Mouse (Mus musculus): ENCODE measurements at regions not wholly inside any gene's neighbourhood (a gene's known extent, or its start where the extent isn't known, plus 50 kb on each side); places are given as distances from the start of the nearest gene placed in this dataset.

DNA sequence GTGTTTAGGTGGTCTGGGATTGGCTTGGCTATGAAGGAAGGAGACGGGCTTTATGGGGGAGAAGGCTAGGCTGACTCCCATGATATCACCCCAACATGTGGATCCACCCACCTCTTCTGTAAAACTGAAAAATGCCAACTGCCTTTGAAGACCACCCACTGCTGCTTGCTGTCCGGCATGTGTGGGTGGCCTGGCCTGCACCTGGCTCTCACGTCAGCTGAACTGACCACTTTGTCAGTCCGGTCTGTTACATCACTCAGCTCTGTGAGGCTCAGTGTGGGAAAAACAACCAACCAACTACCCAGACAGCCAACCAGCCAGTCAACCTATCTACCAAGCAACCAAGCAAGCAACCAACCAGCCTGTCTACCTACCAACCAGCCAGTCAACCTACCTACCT lies 305.5 kb downstream of the Tbc1d1 start:
- no peak for DNase-seq (ENCODE audit: low read depth, low spot score)

DNA sequence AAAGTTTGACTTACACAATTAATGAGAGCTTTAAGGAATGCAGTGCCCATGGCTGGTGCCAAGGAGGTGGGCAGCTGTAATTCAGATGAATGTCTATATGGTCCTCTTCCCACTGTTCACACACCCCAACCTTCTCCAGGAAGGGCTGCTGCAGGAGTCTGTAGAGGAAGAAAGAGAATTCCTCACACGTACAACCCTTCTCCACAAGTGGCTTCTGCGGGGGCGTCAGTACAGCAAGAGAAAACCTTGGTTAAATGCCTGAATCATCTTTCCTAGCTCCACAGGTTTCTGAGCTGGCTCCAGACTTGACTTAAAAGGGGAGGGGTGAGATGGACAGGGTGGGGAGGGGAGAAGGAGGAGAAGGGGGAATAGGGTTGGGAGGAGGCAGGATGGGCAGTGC lies 306.3 kb downstream of the Tbc1d1 start:
- DNase-seq (ENCODE audit: low read depth, low spot score), result no peak

DNA sequence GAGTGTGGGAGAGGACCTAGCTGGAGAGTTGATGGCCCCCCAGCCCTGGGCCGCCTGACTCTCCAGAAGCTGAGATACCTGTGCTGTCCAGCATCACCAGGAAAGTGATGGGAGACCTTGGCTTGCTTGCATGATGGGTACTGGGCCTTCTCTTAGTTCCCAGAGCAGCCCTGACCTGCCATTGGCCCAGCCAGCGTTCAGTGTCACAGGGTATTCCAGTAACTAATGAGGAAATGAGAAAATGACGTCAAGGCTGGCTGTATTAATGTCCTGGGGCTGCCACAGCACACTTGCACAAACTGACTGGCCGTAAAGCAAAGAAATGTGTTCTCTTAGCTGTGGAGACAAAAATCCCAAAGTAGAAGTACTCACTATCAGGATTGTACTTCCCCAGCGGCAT lies 307.5 kb downstream of the Tbc1d1 start:
- DNase-seq (ENCODE audit: low read depth, low spot score), result no peak

DNA sequence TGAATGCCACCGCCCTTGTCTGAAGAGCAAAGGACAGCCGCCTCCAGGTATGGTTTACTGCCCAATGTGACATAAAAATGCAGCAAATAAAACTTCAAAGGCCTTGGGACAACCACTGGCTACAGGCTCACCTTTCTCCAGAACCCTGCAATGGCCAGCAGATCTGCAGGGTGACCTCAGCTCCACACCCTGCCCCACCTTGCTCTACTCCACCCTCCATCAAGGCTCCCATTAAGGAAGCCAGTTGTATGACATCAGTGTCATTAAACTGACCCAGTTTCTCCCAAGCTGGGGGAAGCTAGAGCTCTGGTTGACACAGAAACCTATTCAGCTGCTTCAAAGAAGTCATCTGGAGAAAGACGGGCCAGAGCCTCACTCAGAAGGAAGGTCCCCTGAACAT lies 310.2 kb downstream of the Tbc1d1 start:
- DNase-seq (ENCODE audit: low read depth, low spot score), result no peak

DNA sequence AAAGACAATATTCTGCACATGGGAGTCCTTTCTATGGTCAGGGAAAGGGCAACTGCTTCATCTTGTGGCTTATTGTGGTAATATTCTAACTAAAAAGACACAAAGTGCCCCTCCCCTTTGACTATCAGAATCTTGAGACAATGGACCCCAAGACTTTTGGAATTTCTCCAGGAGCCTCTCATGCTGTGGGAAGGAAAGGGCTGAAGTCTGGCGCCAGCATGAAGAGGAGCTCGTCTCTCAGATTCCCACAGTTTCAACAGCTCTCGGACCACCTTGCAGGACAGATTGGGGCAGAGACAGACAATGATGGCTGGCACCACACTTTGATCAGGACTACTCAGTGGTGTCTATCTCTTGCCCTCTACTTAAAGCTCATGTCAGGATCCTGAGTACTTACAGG lies 311.8 kb downstream of the Tbc1d1 start:
- DNase-seq (ENCODE audit: low read depth, low spot score), result no peak

DNA sequence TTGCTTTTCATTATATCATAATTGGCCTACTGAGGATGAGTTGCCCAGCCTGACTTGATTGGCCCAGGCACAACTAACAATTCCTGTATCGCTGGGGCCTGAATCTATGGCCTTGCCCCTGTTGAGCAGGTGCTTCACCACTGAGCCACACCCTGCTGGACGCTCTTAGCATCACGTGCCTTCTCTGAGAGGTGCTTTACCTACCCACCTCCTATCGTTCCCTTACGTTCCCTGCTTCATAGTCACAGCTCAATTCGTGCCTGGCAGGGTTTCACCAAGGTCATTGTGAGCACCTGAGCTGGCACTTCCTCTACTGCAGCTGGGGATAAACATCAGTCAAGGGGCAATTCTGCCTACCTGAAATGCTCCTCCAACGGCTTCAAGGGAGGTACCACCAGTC lies 312.2 kb downstream of the Tbc1d1 start:
- no peak for DNase-seq (ENCODE audit: low read depth, low spot score)

DNA sequence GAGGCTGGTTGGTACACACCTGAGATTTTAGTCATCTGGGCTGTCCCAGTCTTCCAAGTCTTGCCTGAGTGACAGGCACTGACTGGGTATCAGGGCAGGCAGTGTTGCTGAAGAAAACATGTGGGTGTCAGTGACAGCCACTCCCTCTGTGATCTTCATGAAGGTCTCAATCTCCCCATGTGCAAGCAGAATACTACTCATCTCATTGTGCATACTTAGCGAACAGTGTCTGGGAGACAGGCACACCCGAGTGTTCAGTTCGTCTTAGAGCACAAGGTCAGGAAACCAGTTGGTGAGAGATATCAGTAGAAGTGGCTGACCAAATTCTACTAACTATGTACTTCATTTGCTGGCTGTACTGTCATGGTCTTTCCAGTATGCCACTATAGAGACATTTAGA lies 315.9 kb downstream of the Tbc1d1 start:
- no peak for DNase-seq (ENCODE audit: low read depth, low spot score)

DNA sequence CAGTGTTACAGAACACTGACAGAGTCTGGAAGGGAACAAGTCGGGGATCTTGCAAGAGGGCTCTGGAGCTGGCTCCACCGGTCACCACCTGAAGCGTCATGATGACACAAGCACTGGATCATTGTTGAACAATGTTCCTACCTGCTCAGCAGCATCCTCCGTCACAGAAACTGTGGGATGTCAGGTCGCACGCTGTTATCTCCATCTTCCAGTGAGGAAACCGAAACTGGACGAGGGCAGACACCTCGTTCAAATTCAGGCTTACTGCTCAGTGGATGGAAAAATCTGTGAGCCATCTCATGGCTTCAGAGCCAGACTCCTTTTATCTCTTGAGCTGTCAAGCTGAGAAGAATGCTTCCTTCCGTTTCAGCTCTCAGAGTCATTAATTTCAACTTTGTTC lies 316.3 kb downstream of the Tbc1d1 start:
- no peak for DNase-seq (ENCODE audit: low read depth, low spot score)

DNA sequence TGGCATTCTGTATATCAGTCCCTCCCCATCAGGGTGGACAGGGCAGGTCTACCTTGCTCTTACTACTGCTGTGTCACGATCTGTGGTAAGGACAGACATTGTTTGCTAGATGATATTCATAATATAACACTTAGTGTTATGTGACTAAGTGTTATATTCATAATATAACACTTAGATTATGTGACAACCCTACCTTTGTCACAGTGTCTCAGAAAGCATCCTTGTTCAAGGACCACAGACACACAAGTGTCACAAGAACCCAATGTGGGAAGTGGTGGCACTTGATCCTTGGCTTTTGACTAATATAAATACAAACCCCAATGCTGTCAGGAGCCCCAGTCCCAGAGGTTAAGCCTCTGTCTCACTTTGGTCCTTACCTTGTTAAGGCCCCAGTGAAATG lies 318.8 kb downstream of the Tbc1d1 start:
- no peak for DNase-seq (ENCODE audit: low read depth, low spot score)

DNA sequence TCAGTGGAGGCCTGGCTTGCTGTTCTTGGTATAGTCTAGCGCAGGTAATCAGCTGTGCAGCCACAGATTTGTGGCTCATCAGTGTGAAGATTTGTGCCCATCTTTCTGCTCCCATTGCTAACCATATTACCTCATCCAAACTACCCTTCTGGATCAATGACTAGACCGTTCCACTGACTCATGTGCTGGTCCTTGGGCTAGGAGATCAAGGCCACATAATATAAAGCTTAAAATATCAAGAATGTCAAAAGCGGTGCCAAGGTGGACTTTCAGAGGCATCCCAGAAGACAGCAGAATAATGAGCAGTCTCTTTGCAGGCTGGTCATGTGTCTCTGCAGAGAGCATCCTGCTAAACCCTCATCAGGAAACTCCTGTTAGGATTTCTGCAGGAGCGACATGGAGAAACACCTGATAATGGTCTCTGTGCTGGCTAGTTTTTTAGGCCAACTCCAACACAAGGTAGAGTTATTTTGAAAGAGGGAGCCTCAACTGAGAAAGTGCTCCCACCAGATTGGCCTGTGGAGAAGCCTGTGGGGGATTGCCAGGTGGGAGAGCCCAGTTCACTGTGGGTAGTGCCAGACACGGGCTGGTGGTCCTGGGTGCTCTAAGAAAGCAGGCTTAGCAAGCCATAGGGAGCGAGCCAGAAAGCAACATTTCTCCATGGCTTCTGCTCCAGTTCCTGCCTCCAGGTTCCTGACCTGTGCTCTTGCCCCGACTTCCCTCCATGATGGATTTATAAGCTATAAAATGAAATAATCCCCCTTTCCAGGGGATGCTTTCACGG lies 319.8 kb downstream of the Tbc1d1 start:
- no peak for DNase-seq (ENCODE audit: low read depth, low spot score)

DNA sequence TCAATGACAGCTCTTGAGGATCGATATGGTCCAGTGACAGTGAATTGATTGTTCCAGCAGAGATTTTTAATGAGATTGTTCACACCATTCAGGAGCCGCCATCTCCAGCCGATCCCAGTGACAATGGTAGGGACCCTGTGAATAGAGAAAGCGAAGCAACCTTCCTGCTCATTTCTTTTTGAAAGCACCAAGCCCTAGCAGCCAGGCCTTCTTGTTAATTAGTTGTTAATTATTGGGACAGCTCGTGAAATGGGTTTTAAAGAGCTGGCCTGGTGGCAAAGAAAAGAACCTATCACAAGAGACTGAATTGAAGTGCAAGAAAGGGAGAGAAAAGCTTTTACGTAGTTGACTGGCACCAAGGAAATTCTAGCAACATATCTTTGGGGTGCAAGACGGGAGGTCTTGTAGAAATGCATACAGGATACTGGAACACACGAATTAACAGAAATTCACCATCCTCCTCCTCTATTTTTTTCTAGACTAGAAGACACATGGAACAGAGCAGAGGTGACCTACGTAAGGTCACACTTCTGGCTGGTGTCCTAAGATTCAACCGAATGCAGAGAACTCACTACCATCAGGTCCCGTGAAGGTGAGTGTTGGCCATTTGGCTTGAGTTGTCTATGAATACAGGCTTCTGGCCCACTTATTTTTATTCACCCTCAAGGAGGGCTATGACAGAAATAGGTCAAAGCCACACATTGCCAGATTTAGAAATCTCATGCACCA lies 320.7 kb downstream of the Tbc1d1 start:
- no peak for DNase-seq (ENCODE audit: low read depth, low spot score)

DNA sequence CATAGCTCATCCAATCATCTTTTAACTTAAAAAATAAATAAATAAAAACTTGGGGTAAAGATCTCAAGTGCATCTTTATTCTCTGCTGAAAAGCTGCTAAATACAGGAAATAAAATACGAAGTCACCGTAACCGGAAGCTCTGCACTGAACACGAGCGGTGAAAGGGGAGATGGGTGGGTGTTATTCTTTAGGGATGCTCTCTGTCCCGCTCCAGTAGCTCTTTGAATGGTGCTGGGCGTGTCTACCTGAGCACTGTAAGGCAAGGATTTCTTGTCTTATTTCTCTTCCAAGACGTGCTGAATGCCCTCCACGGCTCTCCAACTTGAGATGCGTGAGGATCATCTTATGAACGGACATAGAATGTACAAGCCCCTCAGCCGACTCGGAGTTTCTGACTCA lies 322.0 kb downstream of the Tbc1d1 start:
- DNase-seq (ENCODE audit: low read depth, low spot score), result no peak

DNA sequence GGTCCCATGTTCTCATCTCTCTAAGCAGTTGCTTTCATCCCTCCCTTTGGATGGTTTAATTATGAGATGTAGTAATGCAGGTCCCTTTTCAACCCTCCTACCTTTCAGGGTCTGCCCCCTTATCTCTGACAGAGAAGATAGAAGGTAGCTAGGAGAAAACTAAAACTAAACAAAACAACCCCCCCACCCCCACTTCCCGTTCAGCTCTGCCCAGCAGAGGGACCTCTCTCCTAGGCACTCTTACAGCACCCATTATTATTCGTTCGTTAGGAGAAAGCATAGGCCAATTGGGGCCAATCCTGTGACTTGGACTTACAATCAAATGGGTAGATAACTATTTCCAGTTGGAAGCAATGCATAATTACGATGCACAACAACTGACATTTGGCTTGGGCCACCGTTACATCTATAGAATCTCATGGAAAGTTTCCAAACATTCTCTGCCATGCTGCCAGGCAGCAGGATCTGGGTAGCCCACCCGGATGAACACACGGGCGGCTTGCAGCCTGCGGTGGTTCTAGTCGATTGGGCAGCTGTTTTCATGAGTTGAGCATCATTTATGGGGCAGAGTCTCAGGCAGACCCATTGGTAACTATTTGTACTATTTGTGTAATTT lies 322.6 kb downstream of the Tbc1d1 start:
- no peak for DNase-seq (ENCODE audit: low read depth, low spot score)

DNA sequence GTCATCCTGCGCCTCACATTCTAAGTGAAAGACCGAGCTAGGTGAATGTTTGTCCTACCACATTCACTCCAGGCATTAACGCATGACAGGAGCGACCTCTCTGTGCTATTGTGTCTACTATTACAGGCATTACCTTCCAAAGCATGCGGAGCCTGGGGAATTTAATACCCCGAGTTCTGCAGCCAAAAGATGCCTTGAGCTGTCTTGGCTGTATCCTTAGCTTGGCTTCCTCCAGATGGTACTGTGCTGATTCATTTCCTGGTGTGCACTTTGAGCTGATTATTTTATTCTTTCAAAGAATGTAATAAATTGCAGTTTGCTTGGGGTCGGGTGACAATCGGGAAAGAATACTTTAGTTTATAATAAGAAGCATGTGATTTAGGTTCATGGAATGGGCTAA lies 323.2 kb downstream of the Tbc1d1 start:
- no peak for DNase-seq (ENCODE audit: low read depth, low spot score)

DNA sequence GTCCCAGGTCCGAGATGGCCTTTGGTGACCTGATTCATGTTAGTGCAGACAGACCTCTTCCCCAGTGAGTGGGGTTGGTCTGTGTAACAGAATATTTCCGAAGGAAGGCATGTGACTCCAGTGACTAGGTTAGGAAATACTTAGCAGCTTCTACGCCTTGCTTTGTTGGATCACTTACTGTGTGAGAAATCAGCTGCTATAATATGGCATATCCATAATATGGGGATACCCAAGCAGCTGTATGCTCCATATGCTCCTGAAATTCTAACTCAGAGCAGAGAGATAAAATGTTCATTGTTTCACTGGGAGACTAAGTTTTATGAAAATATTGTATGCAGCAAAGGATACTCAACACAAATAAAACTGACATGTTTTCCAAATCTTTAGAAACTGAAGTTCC lies 318.1 kb upstream of the Klf3 start:
- DNase-seq (ENCODE audit: low read depth, low spot score), result no peak

DNA sequence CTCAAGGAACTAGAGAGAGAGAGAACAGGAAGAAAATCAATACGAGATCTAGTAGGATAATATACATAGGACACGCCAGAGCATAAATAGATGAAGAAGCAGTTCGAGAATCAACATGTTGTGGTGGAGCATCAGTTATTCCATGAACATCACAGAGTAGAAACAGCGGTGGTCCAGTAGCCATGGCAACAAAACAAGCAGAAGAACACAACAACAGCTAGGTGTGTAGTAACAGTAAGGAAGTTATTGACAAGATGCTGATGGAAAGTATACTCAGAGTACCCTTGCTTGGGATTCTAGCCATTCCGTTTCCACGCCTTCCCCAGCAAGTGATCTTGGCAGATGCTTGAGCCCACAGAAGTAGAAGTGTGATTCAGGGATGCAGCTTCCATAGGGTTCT lies 317.3 kb upstream of the Klf3 start:
- no peak for DNase-seq (ENCODE audit: low read depth, low spot score)

DNA sequence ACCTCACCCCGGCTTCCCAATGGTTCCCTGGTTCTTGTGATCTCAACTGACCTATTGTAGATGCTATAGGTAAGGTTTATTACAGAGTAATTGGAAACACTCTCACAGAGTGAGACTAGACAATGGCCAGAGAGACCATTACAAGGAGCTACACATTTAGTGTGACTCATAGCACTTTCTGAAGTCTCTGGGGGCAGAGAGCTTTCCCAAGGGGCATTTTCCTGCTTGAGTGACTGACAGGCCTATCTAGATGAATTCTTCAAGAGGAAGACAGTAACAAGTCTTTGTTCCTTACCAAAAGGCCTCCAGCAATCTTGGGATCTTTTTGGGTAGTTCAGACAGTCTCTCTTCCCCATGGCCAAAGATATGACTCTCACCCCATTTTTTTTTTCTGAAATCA lies 316.4 kb upstream of the Klf3 start:
- DNase-seq (ENCODE audit: low read depth, low spot score), result no peak

DNA sequence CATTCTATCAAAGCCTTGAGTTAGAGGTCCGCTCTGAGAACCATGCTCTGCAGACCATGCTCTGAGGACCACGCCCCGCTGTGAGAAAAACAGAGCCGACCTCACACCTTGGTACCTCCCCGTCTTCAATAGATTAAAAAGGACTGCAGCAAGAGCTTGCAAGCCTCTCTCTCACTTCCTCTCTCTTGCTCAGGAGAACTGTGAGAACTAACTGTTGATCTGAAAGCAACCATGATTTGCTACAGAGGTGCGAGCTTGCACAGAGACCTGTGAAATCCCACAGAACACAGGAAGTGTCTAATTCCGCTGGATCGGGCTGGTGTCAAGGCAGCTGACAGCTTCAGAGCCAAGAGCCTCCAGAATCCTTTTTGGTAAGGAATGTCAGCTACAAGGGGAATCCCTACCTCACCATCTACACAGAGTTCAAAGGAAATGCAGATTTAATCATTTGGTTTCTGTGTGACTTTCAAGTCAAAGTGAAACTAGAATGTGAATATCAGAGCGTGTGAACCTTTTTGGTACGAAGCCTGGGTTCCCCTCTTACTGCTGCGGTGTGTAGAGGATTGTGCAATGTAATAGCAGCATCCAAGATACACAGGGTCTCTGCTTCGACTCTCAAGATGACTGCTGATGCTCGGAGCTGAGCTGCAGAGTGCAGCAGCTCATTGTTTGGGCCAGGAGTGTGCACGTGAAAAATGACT lies 315.3 kb upstream of the Klf3 start:
- DNase-seq (ENCODE audit: low read depth, low spot score), result no peak

DNA sequence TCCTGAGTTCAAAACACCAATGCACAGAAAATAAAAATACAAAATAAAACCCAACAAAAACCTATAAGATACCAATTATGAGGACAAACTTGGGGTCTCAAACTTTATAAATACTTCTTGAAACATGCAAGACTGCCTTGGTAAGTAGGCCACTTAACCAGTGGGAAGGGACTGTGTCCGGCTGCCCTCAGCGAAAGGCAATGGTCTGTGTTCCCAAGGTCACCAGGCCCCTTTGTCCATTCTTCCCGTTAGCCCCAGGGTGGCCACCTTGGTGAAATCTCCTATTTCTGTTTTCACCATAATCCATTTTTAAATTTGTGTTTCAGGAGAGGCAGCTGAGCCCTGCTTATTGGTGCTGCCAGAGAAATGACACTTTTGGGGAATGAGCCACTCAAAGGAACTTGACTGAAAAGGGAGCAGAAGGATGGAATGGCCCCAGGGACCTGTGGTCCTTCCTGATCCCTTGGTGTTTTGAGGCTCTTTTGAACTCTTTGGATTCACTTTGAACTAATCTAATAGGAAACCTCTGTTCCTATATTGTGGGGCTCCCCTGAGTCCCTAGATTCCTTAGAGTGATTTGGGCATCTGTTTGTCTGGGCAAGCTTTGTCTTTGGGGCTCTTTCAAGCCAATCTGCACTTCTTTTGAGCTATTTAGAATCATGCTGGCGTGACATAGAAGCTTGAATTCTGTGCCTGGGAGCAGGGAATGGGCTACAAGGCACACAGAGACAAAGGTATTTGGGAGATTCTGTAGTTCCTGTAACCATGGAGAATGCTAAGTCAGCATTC lies 313.3 kb upstream of the Klf3 start:
- no peak for DNase-seq (ENCODE audit: low read depth, low spot score)

DNA sequence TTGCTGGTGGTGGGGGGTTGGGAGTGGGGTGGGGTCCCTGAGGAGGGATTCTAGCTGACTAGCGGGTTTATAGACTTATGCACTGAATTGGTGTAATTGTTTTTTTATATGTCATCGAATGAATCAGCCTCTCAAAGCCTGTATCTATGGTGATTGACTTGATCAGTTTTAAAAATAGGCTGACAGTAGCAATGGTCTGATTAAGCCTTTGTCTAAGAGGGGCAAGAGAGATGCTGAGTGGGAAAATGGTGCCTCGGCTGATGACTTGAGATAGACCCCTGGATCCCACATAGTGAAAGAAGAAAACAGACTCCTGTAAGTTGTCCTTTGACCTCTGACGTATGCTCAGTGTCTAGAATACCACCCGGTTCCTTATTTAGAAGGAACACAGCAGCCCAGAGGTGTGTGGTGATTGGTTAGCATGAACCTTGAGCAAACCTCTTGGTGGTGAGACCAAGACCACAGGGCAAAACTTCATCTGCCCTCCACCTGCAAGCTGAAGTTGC lies 312.7 kb upstream of the Klf3 start:
- DNase-seq (ENCODE audit: low read depth, low spot score), result no peak

DNA sequence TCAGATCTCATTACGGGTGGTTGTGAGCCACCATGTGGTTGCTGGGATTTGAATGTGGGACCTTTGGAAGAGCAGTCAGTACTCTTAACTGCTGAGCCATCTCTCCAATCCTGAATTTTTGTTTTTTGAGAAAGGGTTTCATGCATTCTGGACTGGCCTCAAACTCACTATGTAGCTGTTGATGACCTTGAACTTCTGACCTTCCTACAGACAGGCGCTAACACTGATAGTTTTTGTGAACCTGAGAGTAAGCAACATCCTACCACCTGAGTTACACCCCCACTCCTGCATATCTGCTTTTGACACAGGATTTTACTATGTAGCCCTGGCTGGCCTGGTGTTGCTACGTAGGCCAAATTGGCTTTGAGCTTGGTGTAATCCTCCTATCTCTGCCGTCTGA lies 308.8 kb upstream of the Klf3 start:
- no peak for DNase-seq (ENCODE audit: low read depth, low spot score)
